Mouse (Mus musculus) heart, embryonic 13.5 days (tissue): ENCODE measurements at regions not wholly inside any gene's neighbourhood (a gene's known extent, or its start where the extent isn't known, plus 50 kb on each side); places are given as distances from the start of the nearest gene placed in this dataset.

Source experiments
- ATAC-seq: fragments of 200-750 bp; cut with Nextera tagmentation; 2 replicates; pipeline ENCODE4 v1.8.0; 2017; ENCODE audit warnings: moderate TSS enrichment; ENCODE audit not compliant: insufficient number of reproducible peaks, low FRiP score, low TSS enrichment; ENCODE audit errors: extremely low read depth
- H3K27ac ChIP-seq: fragments of 300-500 bp; sonication (generic); replicated peaks from 2 replicates; pipeline ENCODE4 v1.5.1; 2015; ENCODE audit warnings: moderate library complexity, mild to moderate bottlenecking, inconsistent platforms
- H3K27me3 ChIP-seq: fragments of 300-500 bp; sonication (generic); replicated peaks from 2 replicates; pipeline ENCODE4 v1.6.1; 2015; ENCODE audit warnings: mild to moderate bottlenecking, inconsistent platforms
- H3K36me3 ChIP-seq: fragments of 300-500 bp; sonication (generic); 2 replicates; pipeline ENCODE4 v1.6.1; 2015; ENCODE audit warnings: mild to moderate bottlenecking, inconsistent platforms
- H3K4me1 ChIP-seq: fragments of 300-500 bp; sonication (generic); 2 replicates; pipeline ENCODE4 v1.6.1; 2015; ENCODE audit warnings: inconsistent platforms
- H3K4me2 ChIP-seq: fragments of 300-500 bp; sonication (generic); 2 replicates; pipeline ENCODE4 v1.6.1; 2015; ENCODE audit warnings: inconsistent platforms, mild to moderate bottlenecking, moderate library complexity
- H3K4me3 ChIP-seq: fragments of 300-500 bp; sonication (generic); 2 replicates; pipeline ENCODE4 v1.5.1; 2015; ENCODE audit warnings: moderate library complexity, mild to moderate bottlenecking, inconsistent platforms
- H3K9ac ChIP-seq: fragments of 300-500 bp; sonication (generic); 2 replicates; pipeline ENCODE4 v1.6.1; 2015; ENCODE audit warnings: inconsistent platforms, mild to moderate bottlenecking, moderate library complexity
- H3K9me3 ChIP-seq: fragments of 300-500 bp; sonication (generic); 2 replicates; pipeline ENCODE4 v1.6.1; 2016; ENCODE audit warnings: inconsistent platforms
- WGBS: fragments of 180-500 bp; shearing (Covaris S2); methylation state at CpG from one replicate; pipeline ENCODE4 v1.1.7; 2015; ENCODE audit warnings: mixed read lengths; 5-methylcytosine and 5-hydroxymethylcytosine counted together

DNA sequence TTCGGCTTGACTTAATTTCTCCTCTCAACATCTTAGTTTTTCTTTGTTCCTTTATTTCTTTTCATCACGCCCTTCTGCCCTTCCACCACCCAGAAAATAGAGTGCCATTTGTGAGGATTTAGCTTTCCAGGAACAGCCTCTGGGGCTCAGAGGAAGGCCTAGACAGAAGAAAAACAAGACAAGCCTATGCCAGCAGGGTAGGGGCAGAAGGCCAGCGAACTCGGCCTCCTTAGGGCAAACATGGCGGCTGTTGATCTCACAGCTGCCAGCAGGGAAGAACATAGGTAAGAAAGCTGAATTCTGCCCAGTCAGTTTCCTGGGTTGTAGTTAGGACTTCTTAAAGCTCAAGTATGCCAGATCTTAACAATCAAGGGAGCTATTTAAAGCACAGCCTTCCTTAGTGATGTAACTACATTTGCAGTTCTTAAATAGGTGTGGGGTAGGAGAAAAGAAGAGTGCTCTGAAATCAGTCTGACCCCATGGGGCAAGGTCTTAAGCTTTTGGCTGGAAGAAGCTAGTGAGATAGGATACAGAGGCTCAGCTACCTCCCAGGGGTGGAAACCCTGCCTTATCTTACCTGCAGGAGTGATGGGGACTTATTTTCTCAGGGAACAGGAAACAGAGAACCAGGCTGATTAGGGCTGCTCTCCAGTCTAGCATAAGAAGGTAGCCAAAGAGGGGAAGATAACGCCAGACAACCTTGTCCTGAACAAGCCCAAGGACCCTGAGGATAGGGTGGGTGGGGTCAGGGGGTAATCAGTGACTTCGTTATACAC, 148.8 kb upstream of the Slc24a5 start:
- Histone ChIP-seq H3K27ac (peak overlapping the region; percentile 73), H3K4me3 (no peak overlapping the region), H3K27me3 (no peaks in the 10 kb centered on the region), H3K4me1 (peaks cover 25% of the 10 kb centered on the region), H3K9me3 (no peaks in the 10 kb centered on the region), H3K9ac (no peak overlapping the region), H3K4me2 (no peak overlapping the region), H3K36me3 (no peaks in the 10 kb centered on the region)
- 57% methylated on average over 7 of the region's 7 CpGs for WGBS
- no peak for ATAC-seq

DNA sequence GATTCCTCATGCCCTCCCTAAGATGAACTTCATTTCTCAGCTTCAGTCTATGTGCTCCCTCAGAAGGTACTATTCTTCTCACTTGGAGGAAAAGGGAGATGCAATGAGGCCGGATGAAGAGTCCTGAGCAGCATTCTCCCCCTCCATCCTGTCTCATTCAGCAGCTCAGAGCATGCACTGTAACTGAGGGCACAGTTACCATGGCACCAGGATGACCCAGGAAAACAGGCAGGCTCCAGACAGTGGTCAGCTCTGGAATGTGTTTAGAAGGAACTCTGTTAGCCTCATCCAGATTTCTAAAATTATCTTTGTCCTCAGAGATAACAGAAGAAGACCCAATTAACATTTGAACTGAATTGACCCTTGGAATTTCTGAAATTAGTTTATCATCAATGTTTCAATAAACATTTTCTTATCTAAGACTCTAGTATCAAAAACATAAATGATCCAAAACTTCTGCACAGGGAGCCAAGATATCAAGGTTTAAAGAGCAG, 148.1 kb upstream of the Slc24a5 start:
- no peak overlapping the region for H3K4me3 ChIP-seq
- H3K27me3 ChIP-seq: no peaks in the 10 kb centered on the region
- H3K4me2 ChIP-seq: no peak overlapping the region
- peaks cover 25% of the 10 kb centered on the region for H3K4me1 ChIP-seq
- peak; percentile 61 for ATAC-seq
- no peaks in the 10 kb centered on the region for H3K9me3 ChIP-seq
- H3K27ac ChIP-seq: peak overlapping the region; percentile 73
- 0% methylated on average over 1 of the region's 1 CpGs for WGBS
- no peak overlapping the region for H3K9ac ChIP-seq
- no peaks in the 10 kb centered on the region for H3K36me3 ChIP-seq

DNA sequence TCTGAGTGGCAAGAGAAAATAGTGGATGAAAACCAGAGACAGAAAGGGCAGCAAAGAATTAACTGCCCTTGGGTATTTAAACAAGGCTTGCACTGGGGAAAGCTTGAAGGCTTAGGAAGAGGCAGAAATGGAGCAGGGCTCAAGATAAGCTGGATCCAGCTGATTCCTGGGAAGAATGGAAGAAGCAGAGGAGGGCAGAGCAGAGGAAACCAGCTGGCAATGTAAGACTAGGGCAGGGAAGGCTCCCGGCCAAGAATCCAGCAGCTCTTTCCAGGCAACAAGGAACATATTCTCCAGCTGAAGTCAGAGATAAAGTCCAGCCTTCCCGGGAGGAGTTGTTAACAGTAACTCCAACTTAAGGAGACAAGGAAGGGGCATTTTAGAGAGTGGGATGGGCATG, 147.7 kb upstream of the Slc24a5 start:
- H3K27ac ChIP-seq: peak overlapping the region; percentile 73

DNA sequence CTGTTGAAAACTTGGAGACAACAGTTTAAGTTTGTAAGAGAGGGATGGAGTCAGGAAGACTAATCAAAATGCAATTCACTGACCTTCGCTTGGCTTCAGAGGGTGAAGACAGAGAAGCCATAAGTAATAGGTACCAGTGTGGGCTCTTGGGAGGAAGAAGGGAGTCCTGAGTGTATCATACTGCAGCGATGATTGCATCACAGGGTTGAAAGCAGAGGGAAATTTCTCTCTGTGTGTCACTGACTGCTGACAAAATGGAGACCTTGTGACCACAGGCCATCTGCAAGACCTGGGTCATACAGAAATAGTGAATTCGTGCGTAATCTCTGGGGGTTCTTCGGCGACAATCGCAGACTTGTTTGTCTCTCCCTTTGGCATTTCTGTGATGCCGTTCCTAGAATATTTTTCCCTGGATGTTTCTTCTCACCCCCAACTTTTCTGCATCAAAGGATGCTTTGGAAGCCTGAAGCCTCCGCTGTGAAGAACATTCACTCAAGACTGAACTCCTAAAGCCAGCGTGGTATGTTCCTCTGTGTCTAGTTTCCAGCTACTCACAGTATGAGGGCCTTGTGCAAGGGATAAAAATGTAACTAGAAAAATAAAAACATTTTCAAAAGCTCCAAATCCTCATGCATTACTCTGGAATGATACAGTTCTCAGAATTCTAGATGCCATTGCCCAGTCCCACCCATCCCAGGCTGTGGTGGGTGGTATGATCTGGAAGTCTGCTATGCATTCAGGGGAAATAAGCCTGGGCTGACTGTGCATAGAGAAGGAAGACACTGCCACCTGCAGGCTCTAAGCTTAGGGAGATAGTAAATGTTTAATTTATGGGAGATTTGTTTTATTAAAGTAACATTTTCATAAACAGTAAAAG, 139.8 kb upstream of the Slc24a5 start:
- ATAC-seq: no peak
- H3K4me3 ChIP-seq: no peak overlapping the region
- H3K27ac ChIP-seq: no peak overlapping the region
- H3K4me2 ChIP-seq: no peak overlapping the region
- H3K4me1 ChIP-seq: no peaks in the 10 kb centered on the region
- no peak overlapping the region for H3K9ac ChIP-seq
- no peaks in the 10 kb centered on the region for H3K27me3 ChIP-seq
- H3K9me3 ChIP-seq: no peaks in the 10 kb centered on the region
- 86% methylated on average over 10 of the region's 10 CpGs for WGBS
- H3K36me3 ChIP-seq: no peaks in the 10 kb centered on the region

More for the DNA sequence above, 147.7 kb upstream of the Slc24a5 start:
- H3K36me3 ChIP-seq: no peaks in the 10 kb centered on the region
- H3K9me3 ChIP-seq: no peaks in the 10 kb centered on the region
- no peak overlapping the region for H3K4me2 ChIP-seq
- whole genome bisulfite sequencing: 9% methylated on average over 2 of the region's 2 CpGs
- H3K4me3 ChIP-seq: no peak overlapping the region
- ATAC-seq: peak; percentile 71; the same call in 1 of the 2 replicates
- no peak overlapping the region for H3K9ac ChIP-seq
- H3K4me1 ChIP-seq: peaks cover 25% of the 10 kb centered on the region
- H3K27me3 ChIP-seq: no peaks in the 10 kb centered on the region

DNA sequence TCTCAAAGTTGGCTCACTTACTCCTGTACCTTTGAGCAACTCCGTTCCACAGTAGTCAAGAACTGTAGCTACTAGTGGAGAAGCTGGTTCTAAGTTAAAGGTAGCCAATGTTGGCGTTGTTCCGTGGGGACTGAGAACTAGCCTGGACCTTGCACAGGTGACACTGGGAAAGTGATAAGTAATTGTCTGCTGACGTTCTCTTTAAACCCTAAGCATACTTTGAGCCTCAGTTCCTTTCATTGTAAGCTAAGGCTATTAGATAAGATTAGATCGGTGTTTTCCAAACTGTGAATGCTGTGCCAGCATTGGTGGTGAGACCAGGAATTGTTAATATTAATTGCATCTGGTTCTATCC, 139.2 kb upstream of the Slc24a5 start:
- no peak overlapping the region for H3K4me2 ChIP-seq
- no peaks in the 10 kb centered on the region for H3K4me1 ChIP-seq
- 64% methylated on average over 5 of the region's 5 CpGs for WGBS
- H3K9me3 ChIP-seq: no peaks in the 10 kb centered on the region
- H3K4me3 ChIP-seq: no peak overlapping the region
- H3K27ac ChIP-seq: no peak overlapping the region
- no peak for ATAC-seq
- H3K36me3 ChIP-seq: no peaks in the 10 kb centered on the region
- H3K9ac ChIP-seq: no peak overlapping the region
- no peaks in the 10 kb centered on the region for H3K27me3 ChIP-seq

DNA sequence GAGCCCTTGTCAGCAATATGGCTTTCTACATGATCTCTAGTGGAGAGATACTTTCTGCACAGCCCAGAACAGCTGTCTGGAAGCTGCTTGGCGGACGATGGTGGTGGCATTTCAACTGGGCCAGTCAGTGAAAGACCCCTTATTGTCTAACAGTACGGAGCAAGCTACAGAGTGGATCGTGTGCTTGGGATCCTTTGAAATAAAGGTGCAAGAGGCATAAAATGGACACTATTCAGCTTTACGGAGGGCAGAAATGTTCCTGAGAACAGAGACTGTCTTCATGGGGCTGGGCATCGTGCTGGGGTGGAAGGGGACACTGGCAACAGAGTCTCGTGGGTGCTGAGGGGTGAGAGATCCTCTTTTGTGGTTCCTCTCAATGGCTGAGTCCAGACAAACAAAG, 137.2 kb upstream of the Slc24a5 start:
- Histone ChIP-seq H3K9ac (no peak overlapping the region), H3K4me1 (no peaks in the 10 kb centered on the region), H3K27me3 (no peaks in the 10 kb centered on the region), H3K4me2 (no peak overlapping the region), H3K36me3 (no peaks in the 10 kb centered on the region), H3K9me3 (no peaks in the 10 kb centered on the region), H3K27ac (no peak overlapping the region), H3K4me3 (no peak overlapping the region)
- WGBS: 82% methylated on average over 7 of the region's 7 CpGs
- no peak for ATAC-seq

DNA sequence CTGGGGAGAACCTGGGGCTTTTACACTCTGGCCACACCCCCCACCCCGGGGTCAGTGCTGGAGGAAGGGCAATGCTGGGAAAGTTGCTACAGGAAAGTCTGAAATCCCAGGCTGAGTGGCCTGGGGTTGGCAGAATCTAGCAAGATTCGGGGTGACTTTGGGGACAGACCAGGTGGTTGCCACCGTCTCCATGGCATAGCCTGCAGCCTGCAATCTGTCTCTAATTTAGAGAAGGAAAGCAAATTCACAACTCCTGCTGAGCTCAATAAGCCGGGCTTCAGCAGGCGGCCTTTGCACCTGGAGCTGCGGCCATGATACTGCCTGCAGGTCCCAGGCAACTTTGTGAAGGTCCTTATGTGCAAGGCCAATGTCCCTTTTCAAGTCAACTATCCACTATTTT, 135.4 kb upstream of the Slc24a5 start:
- H3K4me3 ChIP-seq: no peak overlapping the region
- H3K4me2 ChIP-seq: no peak overlapping the region
- H3K27ac ChIP-seq: no peak overlapping the region
- H3K36me3 ChIP-seq: no peaks in the 10 kb centered on the region
- no peaks in the 10 kb centered on the region for H3K27me3 ChIP-seq
- no peaks in the 10 kb centered on the region for H3K4me1 ChIP-seq
- 54% methylated on average over 6 of the region's 6 CpGs for WGBS
- ATAC-seq: no peak
- H3K9ac ChIP-seq: no peak overlapping the region
- no peaks in the 10 kb centered on the region for H3K9me3 ChIP-seq

DNA sequence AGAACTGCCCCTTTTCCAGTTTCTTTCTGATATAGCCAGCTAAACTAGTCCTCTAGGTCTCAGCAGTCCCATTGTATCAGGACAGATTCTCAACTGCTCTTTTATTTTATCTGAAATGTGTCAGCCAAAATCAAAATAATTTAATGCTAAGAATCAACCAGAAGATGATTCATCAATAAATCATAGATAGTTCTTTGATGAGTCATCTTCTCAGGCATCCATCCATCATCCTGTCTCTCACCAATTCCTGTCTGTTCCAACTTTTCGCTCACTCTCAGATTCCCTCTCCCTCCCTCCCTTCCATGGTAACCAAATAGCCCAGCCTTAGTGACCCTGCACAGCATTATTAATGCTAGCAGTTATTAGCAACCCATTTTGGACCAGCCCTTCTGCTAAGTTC, 134.0 kb upstream of the Slc24a5 start:
- no peaks in the 10 kb centered on the region for H3K4me1 ChIP-seq
- no peaks in the 10 kb centered on the region for H3K27me3 ChIP-seq
- WGBS: 85% methylated on average over 1 of the region's 1 CpGs
- no peak overlapping the region for H3K4me3 ChIP-seq
- no peak overlapping the region for H3K27ac ChIP-seq
- no peaks in the 10 kb centered on the region for H3K36me3 ChIP-seq
- ATAC-seq: no peak
- H3K9ac ChIP-seq: no peak overlapping the region
- H3K9me3 ChIP-seq: no peaks in the 10 kb centered on the region
- no peak overlapping the region for H3K4me2 ChIP-seq

DNA sequence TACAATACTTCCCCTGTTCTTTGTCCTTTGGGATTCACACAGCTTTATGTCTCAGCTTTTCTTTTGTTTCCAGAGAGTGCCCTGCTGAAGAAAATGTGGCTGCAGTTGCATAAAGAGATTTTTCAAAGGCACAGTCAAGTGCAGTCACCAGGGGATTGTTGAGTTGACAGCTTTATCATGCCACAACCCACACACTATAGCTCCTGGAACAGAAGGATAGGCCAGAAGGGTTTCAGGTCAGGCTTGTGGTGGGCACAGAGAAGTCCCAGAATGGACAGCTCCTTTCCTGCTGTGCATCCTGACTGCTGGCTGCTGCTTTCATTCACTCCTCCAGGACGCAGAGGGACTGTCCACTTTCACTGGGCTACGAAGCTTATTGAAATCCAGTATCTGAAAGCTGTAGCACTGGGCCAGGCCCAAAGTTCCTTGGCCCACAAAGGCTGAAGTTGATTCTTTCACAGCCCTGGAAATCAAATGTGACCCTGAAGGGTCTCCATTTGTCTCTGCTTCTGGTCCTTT, 119.6 kb upstream of the Slc24a5 start:
- no peaks in the 10 kb centered on the region for H3K9me3 ChIP-seq

DNA sequence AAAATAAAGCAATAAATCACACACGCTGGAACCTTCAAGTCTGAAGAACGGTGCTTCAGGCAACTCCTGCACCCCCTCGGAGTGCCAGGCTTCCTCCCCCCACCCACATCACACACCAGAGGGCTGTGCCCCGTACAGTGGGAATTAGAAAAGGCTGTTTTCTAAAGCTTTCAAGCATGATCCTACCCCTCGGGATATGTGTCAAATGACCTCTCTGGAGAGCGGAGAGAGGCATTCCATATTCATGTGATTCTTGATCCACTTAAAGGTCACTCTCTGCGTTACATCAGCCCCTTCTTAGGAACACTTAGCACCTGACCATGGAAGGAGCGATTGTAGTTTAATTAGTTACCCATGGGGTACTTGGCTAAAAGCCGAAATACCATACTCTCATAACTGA, 119.1 kb upstream of the Slc24a5 start:
- no peaks in the 10 kb centered on the region for H3K9me3 ChIP-seq
- H3K27ac ChIP-seq: no peak overlapping the region
- no peaks in the 10 kb centered on the region for H3K36me3 ChIP-seq
- H3K4me2 ChIP-seq: no peak overlapping the region
- WGBS: 68% methylated on average over 9 of the region's 9 CpGs
- no peak overlapping the region for H3K4me3 ChIP-seq
- ATAC-seq: no peak
- no peak overlapping the region for H3K9ac ChIP-seq
- H3K4me1 ChIP-seq: 0 out of 2 replicates have a peak, but pooled peaks cover 6% of the 10 kb centered on the region
- H3K27me3 ChIP-seq: no peaks in the 10 kb centered on the region

More for the DNA sequence above, 119.6 kb upstream of the Slc24a5 start:
- 42% methylated on average over 2 of the region's 2 CpGs for whole genome bisulfite sequencing
- ATAC-seq: no peak
- H3K27ac ChIP-seq: no peak overlapping the region
- no peak overlapping the region for H3K4me3 ChIP-seq
- H3K4me2 ChIP-seq: no peak overlapping the region
- H3K36me3 ChIP-seq: no peaks in the 10 kb centered on the region
- H3K4me1 ChIP-seq: 0 out of 2 replicates have a peak, but pooled peaks cover 6% of the 10 kb centered on the region
- H3K27me3 ChIP-seq: no peaks in the 10 kb centered on the region
- no peak overlapping the region for H3K9ac ChIP-seq

DNA sequence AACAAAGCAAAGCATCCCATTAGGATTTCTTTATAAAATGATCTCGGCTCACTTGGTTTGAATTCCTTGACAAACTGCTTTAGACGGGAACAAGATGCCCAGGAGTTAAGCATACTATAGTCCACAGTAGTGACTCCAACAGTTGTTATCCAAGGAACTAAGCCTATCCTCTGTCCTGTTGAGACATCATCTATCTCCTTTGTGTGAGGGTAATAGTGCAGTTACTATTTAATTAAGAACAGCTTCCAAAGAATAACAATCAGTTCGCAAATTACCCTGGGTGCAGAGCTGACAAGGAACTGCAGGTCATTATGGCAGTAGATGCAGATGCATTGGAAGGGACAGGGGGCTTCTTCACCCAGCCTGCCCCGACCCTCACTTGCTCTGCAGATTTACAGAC, 115.7 kb upstream of the Slc24a5 start:
- 0 out of 2 replicates have a peak, but pooled peaks cover 6% of the 10 kb centered on the region for H3K4me1 ChIP-seq
- 65% methylated on average over 4 of the region's 4 CpGs for WGBS
- H3K9me3 ChIP-seq: no peaks in the 10 kb centered on the region
- no peak overlapping the region for H3K9ac ChIP-seq
- no peaks in the 10 kb centered on the region for H3K36me3 ChIP-seq
- no peak overlapping the region for H3K27ac ChIP-seq
- H3K4me3 ChIP-seq: no peak overlapping the region
- no peak overlapping the region for H3K4me2 ChIP-seq
- no peak for ATAC-seq
- H3K27me3 ChIP-seq: no peaks in the 10 kb centered on the region
